Mouse (Mus musculus) intestine, embryonic 14.5 days (tissue): ENCODE results near the gene Gm867. TPM values are rescaled to one million over a fixed set of nuclear protein-coding genes. Genes with fewer than 3 reads are reported as not detected.

ENCODE experiments used
- ATAC-seq: fragments of 200-750 bp; cut with Nextera tagmentation; replicated peaks from 2 replicates; pipeline ENCODE4 v1.8.0; 2017; ENCODE audit warnings: low read depth, moderate number of reproducible peaks, moderate TSS enrichment, moderate library complexity; ENCODE audit not compliant: low FRiP score, low TSS enrichment
- DNase-seq: peaks from one replicate; pipeline ENCODE4 v3.0.0-alpha.2; 2018; ENCODE audit warnings: low spot score
- H3K27ac ChIP-seq: fragments of 300-500 bp; sonication (generic); 2 replicates; pipeline ENCODE4 v1.5.1; 2014; ENCODE audit warnings: low read depth, mild to moderate bottlenecking, control low read depth
- H3K27me3 ChIP-seq: fragments of 300-500 bp; sonication (generic); replicated peaks from 2 replicates; pipeline ENCODE4 v1.6.1; 2014; ENCODE audit warnings: low read length, control low read depth; ENCODE audit not compliant: control insufficient read depth, insufficient read depth
- H3K36me3 ChIP-seq: fragments of 300-500 bp; sonication (generic); 2 replicates; pipeline ENCODE4 v1.6.1; 2014; ENCODE audit warnings: low read length, control low read depth; ENCODE audit not compliant: control insufficient read depth, insufficient read depth
- H3K4me1 ChIP-seq: fragments of 300-500 bp; sonication (generic); replicated peaks from 2 replicates; pipeline ENCODE4 v1.6.1; 2014; ENCODE audit warnings: low read length, control low read depth, mixed read lengths; ENCODE audit not compliant: control insufficient read depth, insufficient read depth
- H3K4me2 ChIP-seq: fragments of 300-500 bp; sonication (generic); 2 replicates; pipeline ENCODE4 v1.6.1; 2014; ENCODE audit warnings: low read length
- H3K4me3 ChIP-seq: fragments of 300-500 bp; sonication (generic); 2 replicates; pipeline ENCODE4 v1.5.1; 2014; ENCODE audit warnings: low read depth, low read length, control low read depth, mixed read lengths
- H3K9ac ChIP-seq: fragments of 300-500 bp; sonication (generic); 2 replicates; pipeline ENCODE4 v1.6.1; 2014; ENCODE audit warnings: mild to moderate bottlenecking, low read length
- H3K9me3 ChIP-seq: fragments of 300-500 bp; sonication (generic); 2 replicates; pipeline ENCODE4 v1.6.1; 2016; ENCODE audit warnings: low read length, control low read depth; ENCODE audit not compliant: control insufficient read depth
- WGBS: fragments of 180-500 bp; shearing (Covaris S2); extraction: QIAGEN DNeasy Blood & Tissue Kit; methylation state at CpG from one replicate; pipeline ENCODE4 v1.1.7; 2014; 5-methylcytosine and 5-hydroxymethylcytosine counted together
- polyA plus RNA-seq: library from polyadenylated mRNA; unstranded; fragments of >200 nt; fragmentation: Nextera tagmentation; extraction: Ambion mirVana; gene quantifications from 2 replicates; pipeline ENCODE4 v1.2.1, GENCODE M21; 2014

Gm867 gene
- polyA plus RNA-seq, 1 experiment from 2014 or later = not detected

GRCm38 (mm10) chr10:75950791-75951210 is 10.3 kb upstream of the Gm867 start:
- DNase-seq (no peak), ATAC-seq (peak; percentile 67)
- no peaks in the 10 kb centered on the region for H3K27me3 ChIP-seq
- peak overlapping the region; percentile 95 for H3K4me2 ChIP-seq
- H3K4me3 ChIP-seq = peak overlapping the region; percentile 52
- H3K36me3 ChIP-seq = no peaks in the 10 kb centered on the region
- 0 out of 2 replicates have a peak, but pooled peaks cover 5% of the 10 kb centered on the region for H3K4me1 ChIP-seq
- peak overlapping the region; percentile 27 for H3K9ac ChIP-seq
- no peak overlapping the region for H3K27ac ChIP-seq
- WGBS = 2% methylated on average over 23 of the region's 23 CpGs
- no peaks in the 10 kb centered on the region for H3K9me3 ChIP-seq

GRCm38 (mm10) chr10:75949053-75950045 is 8.9 kb upstream of the Gm867 start:
- DNase-seq = no peak
- Histone ChIP-seq H3K9me3 (no peaks in the 10 kb centered on the region), H3K36me3 (no peaks in the 10 kb centered on the region), H3K27me3 (no peaks in the 10 kb centered on the region), H3K9ac (no peak overlapping the region), H3K4me3 (no peak overlapping the region), H3K4me2 (no peak overlapping the region), H3K4me1 (peaks cover 5% of the 10 kb centered on the region; the same call in 1 of the 2 replicates), H3K27ac (no peak overlapping the region)
- ATAC-seq = no peak
- 77% methylated on average over 22 of the region's 22 CpGs for WGBS

- ATAC-seq = no peak
Observed at GRCm38 (mm10) chr10:75948079-75948478, 7.6 kb upstream of the Gm867 start.

GRCm38 (mm10) chr10:75945896-75946295 is 5.4 kb upstream of the Gm867 start:
- Histone ChIP-seq H3K9me3 (no peaks in the 10 kb centered on the region), H3K4me2 (no peak overlapping the region), H3K4me1 (peaks cover 11% of the 10 kb centered on the region; the same call in 1 of the 2 replicates), H3K4me3 (no peak overlapping the region), H3K27ac (no peak overlapping the region), H3K9ac (no peak overlapping the region), H3K27me3 (no peaks in the 10 kb centered on the region), H3K36me3 (no peaks in the 10 kb centered on the region)
- no peak for DNase-seq
- WGBS = 75% methylated on average over 7 of the region's 7 CpGs
- ATAC-seq = no peak

More at GRCm38 (mm10) chr10:75948079-75948478, 7.6 kb upstream of the Gm867 start:
- DNase-seq = no peak
- no peaks in the 10 kb centered on the region for H3K9me3 ChIP-seq
- H3K36me3 ChIP-seq = no peaks in the 10 kb centered on the region
- H3K4me2 ChIP-seq = no peak overlapping the region
- no peak overlapping the region for H3K9ac ChIP-seq
- H3K4me1 ChIP-seq = peaks cover 11% of the 10 kb centered on the region; the same call in 1 of the 2 replicates
- no peak overlapping the region for H3K4me3 ChIP-seq
- WGBS = 85% methylated on average over 5 of the region's 5 CpGs
- no peaks in the 10 kb centered on the region for H3K27me3 ChIP-seq
- no peak overlapping the region for H3K27ac ChIP-seq

- no peaks in the 10 kb centered on the region for H3K36me3 ChIP-seq
- H3K4me3 ChIP-seq = no peak overlapping the region
- no peaks in the 10 kb centered on the region for H3K27me3 ChIP-seq
- H3K9me3 ChIP-seq = no peaks in the 10 kb centered on the region
- no peak overlapping the region for H3K27ac ChIP-seq
- H3K4me1 ChIP-seq = peaks cover 6% of the 10 kb centered on the region; the same call in 1 of the 2 replicates
- DNase-seq = no peak
- 94% methylated on average over 7 of the region's 7 CpGs for WGBS
- no peak overlapping the region for H3K9ac ChIP-seq
- H3K4me2 ChIP-seq = no peak overlapping the region
- ATAC-seq = no peak
Observed at GRCm38 (mm10) chr10:75945213-75945612, 4.7 kb upstream of the Gm867 start.

- no peaks in the 10 kb centered on the region for H3K36me3 ChIP-seq
- peak overlapping the region; percentile 64; the same call in 1 of the 2 replicates for H3K27ac ChIP-seq
- 31% methylated on average over 11 of the region's 11 CpGs for whole genome bisulfite sequencing
- ATAC-seq = no peak
- DNase-seq = no peak
- peaks cover 6% of the 10 kb centered on the region; the same call in 1 of the 2 replicates for H3K4me1 ChIP-seq
- H3K27me3 ChIP-seq = no peaks in the 10 kb centered on the region
- H3K4me2 ChIP-seq = no peak overlapping the region
- no peaks in the 10 kb centered on the region for H3K9me3 ChIP-seq
- no peak overlapping the region for H3K9ac ChIP-seq
- no peak overlapping the region for H3K4me3 ChIP-seq
Observed at GRCm38 (mm10) chr10:75944066-75944772, 3.7 kb upstream of the Gm867 start.

GRCm38 (mm10) chr10:75942736-75943477 is 2.4 kb upstream of the Gm867 start, which contains the start of gene Vpreb3:
Gene Vpreb3 (plus strand): TSS chr10:75943057.
- ATAC-seq (no peak), DNase-seq (no peak)
- Histone ChIP-seq H3K36me3 (no peaks in the 10 kb centered on the region), H3K27me3 (no peaks in the 10 kb centered on the region), H3K4me3 (no peak within 1 kb of the TSS), H3K27ac (peak within 1 kb of the TSS; percentile 64; the same call in 1 of the 2 replicates), H3K9ac (no peak within 1 kb of the TSS), H3K4me1 (peaks cover 6% of the 10 kb centered on the region; the same call in 1 of the 2 replicates), H3K9me3 (no peaks in the 10 kb centered on the region), H3K4me2 (no peak within 1 kb of the TSS)
- 78% methylated on average over 15 of the region's 15 CpGs for WGBS
